Mouse (Mus musculus) liver, embryonic 13.5 days (tissue): ENCODE results near the gene Junb. TPM values are rescaled to one million over a fixed set of nuclear protein-coding genes. Genes with fewer than 3 reads are reported as not detected.

Source experiments
- ATAC-seq: fragments of 200-750 bp; cut with Nextera tagmentation; 2 replicates; pipeline ENCODE4 v1.8.0; 2017; ENCODE audit warnings: low read depth, mild to moderate bottlenecking, moderate number of reproducible peaks, moderate library complexity
- DNase-seq: peaks from one replicate; pipeline ENCODE4 v3.0.0; 2022
- H3K27ac ChIP-seq: fragments of 300-500 bp; sonication (generic); 2 replicates; pipeline ENCODE4 v1.5.1; 2015; ENCODE audit warnings: moderate library complexity, mild to moderate bottlenecking, inconsistent platforms
- H3K27me3 ChIP-seq: fragments of 300-500 bp; sonication (generic); 2 replicates; pipeline ENCODE4 v1.6.1; 2015; ENCODE audit warnings: mild to moderate bottlenecking, inconsistent platforms
- H3K36me3 ChIP-seq: fragments of 300-500 bp; sonication (generic); 2 replicates; pipeline ENCODE4 v1.6.1; 2015; ENCODE audit warnings: mild to moderate bottlenecking, inconsistent platforms
- H3K4me1 ChIP-seq: fragments of 300-500 bp; sonication (generic); replicated peaks from 2 replicates; pipeline ENCODE4 v1.6.1; 2015; ENCODE audit warnings: inconsistent platforms
- H3K4me2 ChIP-seq: fragments of 300-500 bp; sonication (generic); 2 replicates; pipeline ENCODE4 v1.6.1; 2015; ENCODE audit warnings: inconsistent platforms, mild to moderate bottlenecking, moderate library complexity
- H3K4me3 ChIP-seq: fragments of 300-500 bp; sonication (generic); replicated peaks from 2 replicates; pipeline ENCODE4 v1.5.1; 2015; ENCODE audit warnings: mild to moderate bottlenecking, inconsistent platforms
- H3K9ac ChIP-seq: fragments of 300-500 bp; sonication (generic); 2 replicates; pipeline ENCODE4 v1.6.1; 2015; ENCODE audit warnings: mild to moderate bottlenecking, inconsistent platforms
- H3K9me3 ChIP-seq: fragments of 300-500 bp; sonication (generic); replicated peaks from 2 replicates; pipeline ENCODE4 v1.6.1; 2016; ENCODE audit warnings: inconsistent platforms
- WGBS: fragments of 180-500 bp; shearing (Covaris S2); methylation state at CpG from one replicate; pipeline ENCODE4 v1.1.7; 2015; ENCODE audit not compliant: insufficient replicate concordance; 5-methylcytosine and 5-hydroxymethylcytosine counted together
- polyA plus RNA-seq: library from polyadenylated mRNA; unstranded; fragments of >200 nt; fragmentation: Nextera tagmentation; extraction: Ambion mirVana; gene quantifications from 2 replicates; pipeline ENCODE4 v1.2.1, GENCODE M21; 2015

The Junb gene
- polyA plus RNA-seq, 1 experiment from 2014 or later, result 15.3 TPM

GRCm38 (mm10) chr8:84979599-84980421, 1.3 kb upstream of the Junb start:
- Histone ChIP-seq H3K36me3 (peaks cover 5% of the 10 kb centered on the region), H3K27ac (peak overlapping the region; percentile 99), H3K4me1 (peaks cover 99% of the 10 kb centered on the region), H3K27me3 (no peaks in the 10 kb centered on the region), H3K9ac (peak overlapping the region; percentile 96), H3K4me3 (peak overlapping the region; percentile 76), H3K9me3 (no peaks in the 10 kb centered on the region), H3K4me2 (peak overlapping the region; percentile 99)
- WGBS, result 5% methylated on average over 38 of the region's 42 CpGs
- DNase-seq, result peak; percentile 87
- ATAC-seq, result peak; percentile 29

GRCm38 (mm10) chr8:84977435-84978247, 877 bp downstream of the Junb start:
- under 1% methylated on average over 69 of the region's 70 CpGs for WGBS
- ATAC-seq (no peak), DNase-seq (peak; percentile 62)
- Histone ChIP-seq H3K36me3 (peaks cover 27% of the 10 kb centered on the region), H3K27me3 (no peaks in the 10 kb centered on the region), H3K4me1 (peaks cover 99% of the 10 kb centered on the region), H3K4me3 (peak overlapping the region; percentile 76), H3K9me3 (no peaks in the 10 kb centered on the region), H3K27ac (peak overlapping the region; percentile 99), H3K9ac (peak overlapping the region; percentile 96), H3K4me2 (peak overlapping the region; percentile 99)

GRCm38 (mm10) chr8:84976763-84977434, 1.6 kb downstream of the Junb start:
- DNase-seq (no peak), ATAC-seq (no peak)
- Histone ChIP-seq H3K9ac (peak overlapping the region; percentile 96), H3K36me3 (peaks cover 34% of the 10 kb centered on the region), H3K4me3 (peak overlapping the region; percentile 76), H3K4me1 (peaks cover 99% of the 10 kb centered on the region), H3K9me3 (no peaks in the 10 kb centered on the region), H3K27ac (peak overlapping the region; percentile 99), H3K27me3 (no peaks in the 10 kb centered on the region), H3K4me2 (peak overlapping the region; percentile 99)
- WGBS, result 1% methylated on average over 25 of the region's 25 CpGs

GRCm38 (mm10) chr8:84976031-84976762, 2.3 kb downstream of the Junb start:
- Histone ChIP-seq H3K4me2 (peak overlapping the region; percentile 99), H3K9ac (peak overlapping the region; percentile 96), H3K4me1 (peaks cover 99% of the 10 kb centered on the region), H3K27me3 (no peaks in the 10 kb centered on the region), H3K9me3 (no peaks in the 10 kb centered on the region), H3K27ac (peak overlapping the region; percentile 99), H3K4me3 (peak overlapping the region; percentile 76), H3K36me3 (peaks cover 41% of the 10 kb centered on the region)
- DNase-seq (peak; percentile 91), ATAC-seq (peak; percentile 75)
- under 1% methylated on average over 61 of the region's 61 CpGs for WGBS

GRCm38 (mm10) chr8:84975434-84975833, 3.1 kb downstream of the Junb start:
- Histone ChIP-seq H3K9me3 (no peaks in the 10 kb centered on the region), H3K4me3 (peak overlapping the region; percentile 76), H3K4me1 (peaks cover 97% of the 10 kb centered on the region), H3K27me3 (no peaks in the 10 kb centered on the region), H3K4me2 (peak overlapping the region; percentile 99), H3K9ac (peak overlapping the region; percentile 96), H3K36me3 (peaks cover 48% of the 10 kb centered on the region), H3K27ac (peak overlapping the region; percentile 99)
- DNase-seq, result peak; percentile 69
- 27% methylated on average over 7 of the region's 7 CpGs for WGBS
- ATAC-seq, result no peak

GRCm38 (mm10) chr8:84974543-84975142, 3.9 kb downstream of the Junb start:
- peaks cover 91% of the 10 kb centered on the region for H3K4me1 ChIP-seq
- no peaks in the 10 kb centered on the region for H3K27me3 ChIP-seq
- DNase-seq (no peak), ATAC-seq (no peak)
- H3K4me3 ChIP-seq, result peak overlapping the region; percentile 76
- H3K4me2 ChIP-seq, result peak overlapping the region; percentile 99
- H3K9me3 ChIP-seq, result no peaks in the 10 kb centered on the region
- peaks cover 53% of the 10 kb centered on the region for H3K36me3 ChIP-seq
- WGBS, result 71% methylated on average over 8 of the region's 8 CpGs
- peak overlapping the region; percentile 96 for H3K9ac ChIP-seq
- H3K27ac ChIP-seq, result peak overlapping the region; percentile 99

GRCm38 (mm10) chr8:84973803-84974542, 4.5 kb downstream of the Junb start:
- Histone ChIP-seq H3K27me3 (no peaks in the 10 kb centered on the region), H3K4me3 (peak overlapping the region; percentile 76), H3K9me3 (no peaks in the 10 kb centered on the region), H3K4me1 (peaks cover 87% of the 10 kb centered on the region), H3K9ac (peak overlapping the region; percentile 96), H3K27ac (peak overlapping the region; percentile 99), H3K4me2 (peak overlapping the region; percentile 99), H3K36me3 (peaks cover 53% of the 10 kb centered on the region)
- no peak for DNase-seq
- ATAC-seq, result no peak
- WGBS, result 64% methylated on average over 4 of the region's 4 CpGs

- Histone ChIP-seq H3K4me2 (peak overlapping the region; percentile 99), H3K9ac (peak overlapping the region; percentile 96), H3K4me1 (peaks cover 87% of the 10 kb centered on the region), H3K27me3 (no peaks in the 10 kb centered on the region), H3K27ac (peak overlapping the region; percentile 99), H3K9me3 (no peaks in the 10 kb centered on the region), H3K4me3 (peak overlapping the region; percentile 76), H3K36me3 (peaks cover 53% of the 10 kb centered on the region)
- DNase-seq (no peak), ATAC-seq (no peak)
- WGBS, result 94% methylated on average over 1 of the region's 1 CpGs
Observed at GRCm38 (mm10) chr8:84973079-84973478, 5.4 kb downstream of the Junb start.

GRCm38 (mm10) chr8:84970913-84971312, 7.6 kb downstream of the Junb start:
- ATAC-seq (peak; percentile 86), DNase-seq (peak; percentile 93)
- WGBS, result 16% methylated on average over 5 of the region's 5 CpGs
- H3K36me3 ChIP-seq, result peaks cover 53% of the 10 kb centered on the region
- no peaks in the 10 kb centered on the region for H3K27me3 ChIP-seq
- peaks cover 86% of the 10 kb centered on the region for H3K4me1 ChIP-seq
- peak overlapping the region; percentile 96 for H3K9ac ChIP-seq
- peak overlapping the region; percentile 99 for H3K4me2 ChIP-seq
- peak overlapping the region; percentile 76 for H3K4me3 ChIP-seq
- no peaks in the 10 kb centered on the region for H3K9me3 ChIP-seq
- peak overlapping the region; percentile 99 for H3K27ac ChIP-seq
